Mouse (Mus musculus): ENCODE data around the gene Fam24b.

The Fam24b gene

GRCm38 (mm10) chr7:131329416-131329815 lies at the start of gene Fam24b:
TSS of gene Fam24b (minus strand) at chr7:131329516.
- WGBS = 97% methylated on average over 5 of the region's 5 CpGs

- 62% methylated on average over 9 of the region's 9 CpGs for WGBS
These were observed 42.8 kb upstream of the Fam24b start for GRCm38 (mm10) chr7:131371880-131372651.

- 5% methylated on average over 9 of the region's 9 CpGs for WGBS
These were observed 42.1 kb upstream of the Fam24b start for GRCm38 (mm10) chr7:131371470-131371860.

- WGBS = 6% methylated on average over 47 of the region's 47 CpGs
These were observed 41.5 kb upstream of the Fam24b start, which contains the start of gene Pstk for GRCm38 (mm10) chr7:131370648-131371469. TSS of gene Pstk (plus strand) at chr7:131371141.

- WGBS = 96% methylated on average over 8 of the region's 8 CpGs
These were observed 34.8 kb upstream of the Fam24b start for GRCm38 (mm10) chr7:131364131-131364530.

- under 1% methylated on average over 55 of the region's 55 CpGs for WGBS
These were observed 33.4 kb upstream of the Fam24b start, which contains the start of gene 2310057M21Rik for GRCm38 (mm10) chr7:131362615-131363300. TSS of gene 2310057M21Rik (minus strand) at chr7:131362759.

GRCm38 (mm10) chr7:131362269-131362614 lies 32.9 kb upstream of the Fam24b start:
- WGBS = under 1% methylated on average over 35 of the region's 35 CpGs

- 94% methylated on average over 13 of the region's 13 CpGs for WGBS
These were observed 26.8 kb upstream of the Fam24b start for GRCm38 (mm10) chr7:131356105-131356504.

GRCm38 (mm10) chr7:131345856-131346541 lies 16.7 kb upstream of the Fam24b start:
- 49% methylated on average over 7 of the region's 7 CpGs for WGBS

- WGBS = 54% methylated on average over 8 of the region's 8 CpGs
These were observed 8.3 kb upstream of the Fam24b start for GRCm38 (mm10) chr7:131337502-131338068.

- WGBS = 55% methylated on average over 1 of the region's 1 CpGs
These were observed 4.2 kb upstream of the Fam24b start, which contains the start of gene Fam24a for GRCm38 (mm10) chr7:131333564-131333963. TSS of gene Fam24a (plus strand) at chr7:131333864.

GRCm38 (mm10) chr7:131331688-131332087 lies 2.4 kb upstream of the Fam24b start:
- WGBS = 74% methylated on average over 2 of the region's 2 CpGs

GRCm38 (mm10) chr7:131327054-131327453 lies 2.3 kb downstream of the Fam24b start:
- 90% methylated on average over 5 of the region's 5 CpGs for WGBS

GRCm38 (mm10) chr7:131322192-131322591 lies 7.1 kb downstream of the Fam24b start, which contains the start of gene Cuzd1:
TSS of gene Cuzd1 (minus strand) at chr7:131322292.
- whole genome bisulfite sequencing = 80% methylated on average over 2 of the region's 2 CpGs

- 58% methylated on average over 7 of the region's 7 CpGs for WGBS
These were observed 11.0 kb downstream of the Fam24b start for GRCm38 (mm10) chr7:131318340-131318739.

- WGBS = 77% methylated on average over 12 of the region's 12 CpGs
These were observed 11.7 kb downstream of the Fam24b start for GRCm38 (mm10) chr7:131317587-131317986.

GRCm38 (mm10) chr7:131314493-131314892 lies 14.8 kb downstream of the Fam24b start:
- WGBS = 91% methylated on average over 7 of the region's 7 CpGs

GRCm38 (mm10) chr7:131306733-131307132 lies 22.6 kb downstream of the Fam24b start:
- WGBS = 77% methylated on average over 5 of the region's 5 CpGs

- 85% methylated on average over 8 of the region's 8 CpGs for WGBS
These were observed 26.0 kb downstream of the Fam24b start for GRCm38 (mm10) chr7:131303340-131303739.

- 73% methylated on average over 8 of the region's 8 CpGs for WGBS
These were observed 32.2 kb downstream of the Fam24b start for GRCm38 (mm10) chr7:131297151-131297550.

Data from cerebral cortex, adult 2 months (tissue).